Mouse (Mus musculus) E14TG2a.4 (cell line): ENCODE measurements around the gene Gm45140.

Experiments
- CTCF ChIP-seq: conservative IDR thresholded peaks from 2 replicates; pipeline ENCODE4 v1.5.1; 2014; ENCODE audit warnings: low read length
- POU5F1 ChIP-seq: IDR thresholded peaks from 2 replicates; pipeline ENCODE4 v1.6.1; 2014; ENCODE audit warnings: low read length, borderline replicate concordance

GRCm38 (mm10) chr6:87873963-87874362, 38.4 kb upstream of the Gm45140 start:
- TF ChIP-seq CTCF (peak; percentile 64), POU5F1 (no peak)
